Mouse (Mus musculus) cerebellum, adult 2 months (tissue): ENCODE results near the gene Cdkn2aipnl.

Source experiments
- CTCF ChIP-seq: fragments of 200-500 bp; IDR thresholded peaks from 2 replicates; pipeline ENCODE4 v1.5.1; 2011; ENCODE audit warnings: low read depth, mild to moderate bottlenecking, control low read depth, low read length, moderate library complexity, borderline replicate concordance; ENCODE audit not compliant: insufficient read depth
- POLR2A ChIP-seq: fragments of 200-500 bp; IDR thresholded peaks from 2 replicates; pipeline ENCODE4 v1.6.1; 2011; ENCODE audit warnings: low read length, control low read depth, borderline replicate concordance; ENCODE audit not compliant: insufficient read depth

DNA sequence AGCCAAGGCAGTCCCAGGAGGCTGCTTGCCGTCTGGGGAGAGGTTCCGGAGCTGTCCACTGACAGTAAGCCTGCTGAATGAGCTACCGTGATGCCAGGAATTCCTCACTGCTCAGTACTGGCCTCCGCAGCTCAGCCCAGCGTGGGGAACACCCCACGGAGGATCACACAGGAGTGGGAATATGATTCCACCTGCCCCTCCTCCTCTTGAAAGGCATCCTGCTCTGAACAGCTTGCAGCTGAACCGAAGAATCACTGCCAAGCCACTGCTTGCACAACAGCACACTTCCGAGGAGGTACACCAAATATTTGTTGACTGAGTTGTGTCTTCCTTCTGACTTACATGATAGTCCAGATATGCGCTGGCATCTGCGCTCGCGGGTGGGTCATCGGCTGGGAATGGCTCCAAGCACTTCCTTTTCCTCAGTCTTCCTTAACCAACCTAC lies 26.9 kb upstream of the Cdkn2aipnl start:
- TF ChIP-seq CTCF: no peak
- no peak for TF ChIP-seq POLR2A
